Mouse (Mus musculus) stomach, postnatal 0 days (tissue): ENCODE measurements around the gene T2.

Source experiments
- CTCF ChIP-seq: IDR thresholded peaks from 2 replicates; pipeline ENCODE4 v1.5.1; 2016; ENCODE audit warnings: antibody characterized with exemption, low read depth, mild to moderate bottlenecking, moderate library complexity
- EP300 ChIP-seq: optimal IDR thresholded peaks from 2 replicates; pipeline ENCODE3; 2016; ENCODE audit warnings: antibody characterized with exemption

DNA sequence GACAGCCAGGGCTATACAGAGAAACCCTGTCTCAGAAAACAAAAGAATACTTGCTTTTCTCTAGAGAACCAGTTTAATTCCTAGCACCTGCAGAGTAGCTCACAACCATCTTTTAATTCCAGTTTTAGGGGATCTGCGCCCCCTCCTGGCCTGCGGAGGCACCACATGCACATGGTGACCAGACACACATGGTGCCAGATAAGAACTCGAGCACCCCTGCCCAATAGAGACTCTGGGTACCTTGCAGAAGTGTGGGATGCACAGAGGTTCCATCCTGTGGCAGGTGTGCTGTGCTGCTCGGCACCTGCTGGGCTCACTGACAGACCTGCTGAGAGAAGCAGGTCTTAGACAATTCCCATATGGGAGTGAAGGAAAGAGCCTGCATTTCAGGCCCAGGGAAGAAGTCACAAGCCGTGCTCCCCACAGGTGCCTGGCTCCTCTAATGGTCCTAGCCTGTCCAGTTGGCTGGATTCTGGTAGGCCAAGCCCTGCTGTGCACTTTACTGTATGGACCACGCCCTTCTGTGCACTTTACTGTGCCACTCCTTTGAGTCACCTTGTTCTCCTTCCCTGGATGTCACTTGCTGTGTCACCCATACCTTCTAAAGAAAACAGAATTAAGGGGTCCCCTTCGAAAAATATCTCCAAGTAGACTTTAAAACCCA, 27.1 kb upstream of the T2 start:
- TF ChIP-seq EP300: no peak
- peak; percentile 50 for TF ChIP-seq CTCF
